Comparison of ENCODE assay signal across 11 mouse cellular contexts in genomic region chr10:115708623-115709022, GRCm38 (mm10).
DNase-seq lines count a peak whose midpoint lies in the region; ATAC-seq lines count a peak whose summit lies in the region.
"Had no signal": no experiment of that assay in that cellular context is flagged by ENCODE, and none has a peak within 500 bp of the region (broad histone marks: within the 10 kb centered on the region; RNA-seq: fewer than 3 reads in every experiment).

No protein-coding gene starts in this region.

- no peak for DNase-seq in kidney, postnatal 36 days
- DNase-seq in embryonic facial prominence, embryonic 10.5 days (ENCODE audit: low spot score): peak; percentile 47
- no peak for DNase-seq in frontal cortex, postnatal 10 days (ENCODE audit: low spot score in 2 of 2)
- no peak for DNase-seq in cerebellum, adult 18-20 months
- DNase-seq: adrenal gland, postnatal 10 days; liver had no signal

- WGBS in kidney, embryonic 16.5 days: 46% methylated on average over 14 of the region's 14 CpGs
- WGBS in embryonic facial prominence, embryonic 10.5 days: 52% methylated on average over 14 of the region's 14 CpGs
- 12% methylated on average over 14 of the region's 14 CpGs for WGBS in limb, embryonic 13.5 days

- H3K36me3 ChIP-seq in kidney, embryonic 16.5 days (ENCODE audit: insufficient read depth, low read length): no peaks in the 10 kb centered on the region
- no peaks in the 10 kb centered on the region for H3K36me3 ChIP-seq in embryonic facial prominence, embryonic 10.5 days (replicated peaks)
- H3K36me3 ChIP-seq in limb, embryonic 13.5 days: no peaks in the 10 kb centered on the region

- H3K4me2 ChIP-seq in kidney, embryonic 16.5 days (replicated peaks; ENCODE audit: low read depth, low read length): peak overlapping the region; percentile 30; the same call in 1 of the 2 replicates
- peak overlapping the region; percentile 46 for H3K4me2 ChIP-seq in limb, embryonic 13.5 days (replicated peaks)

- H3K4me1 ChIP-seq in kidney, embryonic 16.5 days (ENCODE audit: insufficient read depth, low read length): no peaks in the 10 kb centered on the region
- peaks cover 4% of the 10 kb centered on the region; the same call in 1 of the 2 replicates for H3K4me1 ChIP-seq in embryonic facial prominence, embryonic 10.5 days
- peaks cover 6% of the 10 kb centered on the region for H3K4me1 ChIP-seq in limb, embryonic 13.5 days

- no peak for ATAC-seq in kidney, embryonic 16.5 days (ENCODE audit: low FRiP score, low TSS enrichment)
- 0 out of 2 replicates have a peak, but pooled peaks have one; percentile 39 for ATAC-seq in common myeloid progenitor, adult 5-6 weeks (replicated peaks; ENCODE audit: low read depth, poor library complexity, severe bottlenecking)
- peak; percentile 51; the same call in 1 of the 2 replicates for ATAC-seq in limb, embryonic 13.5 days (ENCODE audit: low FRiP score, low read depth)

- no peak overlapping the region for H3K4me3 ChIP-seq in kidney, embryonic 16.5 days (ENCODE audit: low read length)
- no peak overlapping the region for H3K4me3 ChIP-seq in embryonic facial prominence, embryonic 10.5 days
- H3K4me3 ChIP-seq in limb, embryonic 13.5 days: peak overlapping the region; percentile 12
- H3K4me3 ChIP-seq: layer of hippocampus, adult 2 months had no signal

- no peak overlapping the region for H3K9ac ChIP-seq in kidney, embryonic 16.5 days (replicated peaks; ENCODE audit: low read length)
- no peak overlapping the region for H3K9ac ChIP-seq in limb, embryonic 13.5 days

- no peak overlapping the region for H3K27ac ChIP-seq in kidney, embryonic 16.5 days (ENCODE audit: low read length)
- H3K27ac ChIP-seq in embryonic facial prominence, embryonic 10.5 days (replicated peaks): no peak overlapping the region
- no peak overlapping the region for H3K27ac ChIP-seq in limb, embryonic 13.5 days
- H3K27ac ChIP-seq: layer of hippocampus, adult 2 months; macrophage had no signal

- H3K27me3 ChIP-seq in kidney, embryonic 16.5 days (ENCODE audit: insufficient read depth, low read length): no peaks in the 10 kb centered on the region
- no peaks in the 10 kb centered on the region for H3K27me3 ChIP-seq in embryonic facial prominence, embryonic 10.5 days (replicated peaks; ENCODE audit: low read depth, poor library complexity, severe bottlenecking)
- H3K27me3 ChIP-seq in limb, embryonic 13.5 days: no peaks in the 10 kb centered on the region

- H3K9me3 ChIP-seq in kidney, embryonic 16.5 days (ENCODE audit: low read length): no peaks in the 10 kb centered on the region
- H3K9me3 ChIP-seq in embryonic facial prominence, embryonic 10.5 days: no peaks in the 10 kb centered on the region
- H3K9me3 ChIP-seq in limb, embryonic 13.5 days: no peaks in the 10 kb centered on the region
